9 mouse cellular contexts compared by ENCODE assay signal in the genomic region with DNA sequence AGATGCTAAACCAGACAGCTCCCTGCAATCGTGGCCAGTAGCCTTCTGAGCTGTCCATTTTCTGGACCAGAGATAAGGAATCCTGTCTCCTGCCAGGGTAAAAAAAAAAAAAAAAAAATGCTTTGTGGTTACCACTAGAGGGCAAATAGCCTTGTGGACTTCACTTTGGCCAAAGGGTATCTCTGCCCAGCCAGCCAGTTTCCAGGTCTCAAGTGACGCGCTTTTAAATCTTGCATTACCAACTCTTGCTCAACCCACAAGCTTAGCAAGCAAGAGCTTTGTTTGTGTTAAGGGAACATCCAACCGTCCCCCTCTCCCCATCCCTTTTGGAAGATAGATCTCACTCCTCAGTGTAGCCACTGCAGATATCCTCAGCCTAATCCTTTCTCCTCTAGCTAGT. TPM values are rescaled to one million over a fixed set of nuclear protein-coding genes. Genes with fewer than 3 reads are reported as not detected.
DNase-seq lines count a peak whose midpoint lies in the region; ATAC-seq and TF ChIP-seq lines count a peak whose summit lies in the region.
"Had no signal": no experiment of that assay in that cellular context is flagged by ENCODE, and none has a peak within 500 bp of the region (broad histone marks: within the 10 kb centered on the region; RNA-seq: fewer than 3 reads in every experiment).

No protein-coding gene starts in this region.

- WGBS in liver, adult 2 months = 3% methylated on average over 4 of the region's 4 CpGs
- WGBS in liver, embryonic 11.5 days = 10% methylated on average over 4 of the region's 4 CpGs

- H3K27ac ChIP-seq in liver, adult 2 months (replicated peaks; ENCODE audit: insufficient read depth, low read depth, low read length) = no peak overlapping the region
- no peak overlapping the region for H3K27ac ChIP-seq in liver, embryonic 11.5 days (ENCODE audit: low read depth, low read length)
- H3K27ac ChIP-seq: limb, embryonic 13.5 days had no signal

- H3K9me3 ChIP-seq in liver, embryonic 11.5 days (ENCODE audit: control insufficient read depth, low read length) = no peaks in the 10 kb centered on the region
- H3K9me3 ChIP-seq: limb, embryonic 13.5 days had no signal

- peak; percentile 61 for DNase-seq in liver, adult 2 months (ENCODE audit: extremely low read depth, low read depth, low spot score)
- no peak for DNase-seq in liver, embryonic 11.5 days (ENCODE audit: low spot score)
- peak; percentile 35 to 44 for DNase-seq in adrenal gland, postnatal 36 days
- peak; percentile 15 to 34 for DNase-seq in heart, postnatal 10 days
- peak; percentile 24 to 38 for DNase-seq in lung, postnatal 4 days
- no peak for DNase-seq in thymus, postnatal 25 days
- no peak for DNase-seq in testis, postnatal 14 days (ENCODE audit: low spot score)
- no peak for DNase-seq in left cerebral cortex, adult 11 months (ENCODE audit: low spot score)

- TF ChIP-seq CTCF in liver, adult 2 months (IDR thresholded peaks at IDR 0.05; ENCODE audit: low read depth, low read length) = no peak

- TF ChIP-seq POLR2A in liver, adult 2 months (IDR thresholded peaks at IDR 0.05; ENCODE audit: extremely low read depth, insufficient read depth, low read length) = no peak

- no peaks in the 10 kb centered on the region for H3K79me2 ChIP-seq in liver, adult 2 months (ENCODE audit: control insufficient read depth, insufficient read depth, low read length)

- H3K27me3 ChIP-seq in liver, adult 2 months (ENCODE audit: control insufficient read depth, insufficient read depth, low read length) = no peaks in the 10 kb centered on the region
- H3K27me3 ChIP-seq in liver, embryonic 11.5 days (replicated peaks; ENCODE audit: control insufficient read depth, insufficient read depth, low read length) = no peaks in the 10 kb centered on the region
- H3K27me3 ChIP-seq: limb, embryonic 13.5 days had no signal

- no peaks in the 10 kb centered on the region for H3K4me1 ChIP-seq in liver, adult 2 months (ENCODE audit: control insufficient read depth, insufficient read depth, low read length)
- 0 out of 2 replicates have a peak, but pooled peaks cover 3% of the 10 kb centered on the region for H3K4me1 ChIP-seq in liver, embryonic 11.5 days (replicated peaks; ENCODE audit: control insufficient read depth, insufficient read depth, low read length)

- no peak overlapping the region for H3K4me3 ChIP-seq in liver, adult 2 months (ENCODE audit: insufficient read depth, low read depth, low read length)
- H3K4me3 ChIP-seq in liver, embryonic 11.5 days (ENCODE audit: low read depth, low read length) = no peak overlapping the region
- H3K4me3 ChIP-seq: limb, embryonic 13.5 days had no signal

- H3K4me2 ChIP-seq in liver, embryonic 11.5 days = no peak overlapping the region
- H3K4me2 ChIP-seq: limb, embryonic 13.5 days had no signal

- H3K9ac ChIP-seq in liver, adult 2 months (ENCODE audit: low read depth, low read length) = no peak overlapping the region
- no peak overlapping the region for H3K9ac ChIP-seq in liver, embryonic 11.5 days (ENCODE audit: low read depth, low read length)
- H3K9ac ChIP-seq: limb, embryonic 13.5 days had no signal

- H3K36me3 ChIP-seq in liver, adult 2 months (ENCODE audit: control insufficient read depth, insufficient read depth, low read length) = no peaks in the 10 kb centered on the region
- no peaks in the 10 kb centered on the region for H3K36me3 ChIP-seq in liver, embryonic 11.5 days (ENCODE audit: control insufficient read depth, insufficient read depth, low read length)
- H3K36me3 ChIP-seq: limb, embryonic 13.5 days had no signal

- no peak for ATAC-seq in liver, embryonic 11.5 days (replicated peaks; ENCODE audit: low FRiP score)

- intact Hi-C loops in heart, postnatal 10 days (cut with DNase I) = loop anchor here (10.0 kb wide), 1 partner anchor 227 kb away; no protein-coding TSS in a partner anchor

RNA-seq across cellular contexts. Expression of a gene that starts 23.5 kb away (rescaled TPM):
- 0.46 and 0.81 TPM in 2 replicates for total RNA-seq in liver, adult 2 months (2014; rRNA removed)
- polyA plus RNA-seq in liver, adult 2 months (2012; rRNA removed) = 0.27 and 0.56 TPM in 2 replicates
- 1.2 and 1.6 TPM in 2 replicates for polyA plus RNA-seq in liver, embryonic 11.5 days (2014; fragmentation: Nextera tagmentation; extraction: Ambion mirVana)
- total RNA-seq in adrenal gland, postnatal 36 days (2021) = 1 to 10 TPM; 1.8 to 2.2 TPM
- total RNA-seq in heart, postnatal 10 days (2021) = 1 to 10 TPM; 2.3 to 2.8 TPM

Comparison
In these comparisons a context has a peak if more than half of its experiments do, and no peak if none do; other contexts are left out.
1. DNase-seq: peak in liver, adult 2 months (single experiment), adrenal gland, postnatal 36 days (2 of 2), heart, postnatal 10 days (2 of 2) and lung, postnatal 4 days (2 of 2); none in liver, embryonic 11.5 days (single experiment), thymus, postnatal 25 days (single experiment), testis, postnatal 14 days (single experiment) and left cerebral cortex, adult 11 months (single experiment).